Mouse (Mus musculus): ENCODE results near the gene Tmie. TPM values are rescaled to one million over a fixed set of nuclear protein-coding genes. Genes with fewer than 3 reads are reported as not detected.

Tmie gene
- polyA plus RNA-seq, 1 experiment from 2014 or later: 2.4 TPM

GRCm38 (mm10) chr9:110877888-110878287, 2.0 kb downstream of the Tmie start:
- no peak overlapping the region for H3K27ac ChIP-seq
- no peak overlapping the region for H3K9ac ChIP-seq
- H3K4me1 ChIP-seq (replicated peaks; ENCODE audit: control insufficient read depth, insufficient read depth, low read length): peaks cover 29% of the 10 kb centered on the region
- no peak overlapping the region for H3K4me3 ChIP-seq (replicated peaks; ENCODE audit: low read length)
- peaks cover 33% of the 10 kb centered on the region for H3K27me3 ChIP-seq (ENCODE audit: control insufficient read depth, insufficient read depth, low read length)
- no peak for ATAC-seq (ENCODE audit: low FRiP score)
- WGBS: 84% methylated on average over 5 of the region's 5 CpGs
- H3K4me2 ChIP-seq (replicated peaks): no peak overlapping the region
- H3K9me3 ChIP-seq (ENCODE audit: control insufficient read depth, low read length): no peaks in the 10 kb centered on the region
- H3K36me3 ChIP-seq (replicated peaks; ENCODE audit: control insufficient read depth, insufficient read depth): no peaks in the 10 kb centered on the region
- no peak for DNase-seq (ENCODE audit: low spot score)

- H3K27me3 ChIP-seq (ENCODE audit: control insufficient read depth, insufficient read depth, low read length): peaks cover 33% of the 10 kb centered on the region
- ATAC-seq (ENCODE audit: low FRiP score): no peak
- H3K9ac ChIP-seq: no peak overlapping the region
- no peaks in the 10 kb centered on the region for H3K9me3 ChIP-seq (ENCODE audit: control insufficient read depth, low read length)
- DNase-seq (ENCODE audit: low spot score): no peak
- H3K4me3 ChIP-seq (replicated peaks; ENCODE audit: low read length): no peak overlapping the region
- WGBS: 100% methylated on average over 1 of the region's 1 CpGs
- H3K36me3 ChIP-seq (replicated peaks; ENCODE audit: control insufficient read depth, insufficient read depth): no peaks in the 10 kb centered on the region
- H3K27ac ChIP-seq: no peak overlapping the region
- H3K4me1 ChIP-seq (replicated peaks; ENCODE audit: control insufficient read depth, insufficient read depth, low read length): peaks cover 29% of the 10 kb centered on the region
- no peak overlapping the region for H3K4me2 ChIP-seq (replicated peaks)
Measured at GRCm38 (mm10) chr9:110877353-110877752, 2.6 kb downstream of the Tmie start.

GRCm38 (mm10) chr9:110875288-110875695, 4.6 kb downstream of the Tmie start:
- H3K9me3 ChIP-seq (ENCODE audit: control insufficient read depth, low read length): no peaks in the 10 kb centered on the region
- H3K27me3 ChIP-seq (ENCODE audit: control insufficient read depth, insufficient read depth, low read length): peaks cover 18% of the 10 kb centered on the region
- peaks cover 24% of the 10 kb centered on the region for H3K4me1 ChIP-seq (replicated peaks; ENCODE audit: control insufficient read depth, insufficient read depth, low read length)
- no peak overlapping the region for H3K4me3 ChIP-seq (replicated peaks; ENCODE audit: low read length)
- 0 out of 2 replicates have a peak overlapping the region, but pooled peaks have one; percentile 61 for H3K27ac ChIP-seq
- H3K4me2 ChIP-seq (replicated peaks): no peak overlapping the region
- DNase-seq (ENCODE audit: low spot score) (no peak), ATAC-seq (ENCODE audit: low FRiP score) (peak; percentile 28; the same call in 1 of the 2 replicates)
- WGBS: 29% methylated on average over 2 of the region's 6 CpGs
- no peak overlapping the region for H3K9ac ChIP-seq
- no peaks in the 10 kb centered on the region for H3K36me3 ChIP-seq (replicated peaks; ENCODE audit: control insufficient read depth, insufficient read depth)

GRCm38 (mm10) chr9:110874660-110875191, 5.2 kb downstream of the Tmie start:
- H3K27me3 ChIP-seq (ENCODE audit: control insufficient read depth, insufficient read depth, low read length): peaks cover 12% of the 10 kb centered on the region

GRCm38 (mm10) chr9:110873681-110874659, 5.9 kb downstream of the Tmie start:
- ATAC-seq (ENCODE audit: low FRiP score) (peak; percentile 69), DNase-seq (ENCODE audit: low spot score) (peak; percentile 76)
- peak overlapping the region; percentile 31 for H3K4me3 ChIP-seq (replicated peaks; ENCODE audit: low read length)
- peak overlapping the region; percentile 58 for H3K4me2 ChIP-seq (replicated peaks)
- H3K27ac ChIP-seq: peak overlapping the region; percentile 61
- peaks cover 4% of the 10 kb centered on the region for H3K27me3 ChIP-seq (ENCODE audit: control insufficient read depth, insufficient read depth, low read length)
- H3K9ac ChIP-seq: peak overlapping the region; percentile 55
- 5% methylated on average over 39 of the region's 40 CpGs for WGBS
- H3K9me3 ChIP-seq (ENCODE audit: control insufficient read depth, low read length): no peaks in the 10 kb centered on the region
- H3K36me3 ChIP-seq (replicated peaks; ENCODE audit: control insufficient read depth, insufficient read depth): no peaks in the 10 kb centered on the region
- H3K4me1 ChIP-seq (replicated peaks; ENCODE audit: control insufficient read depth, insufficient read depth, low read length): peaks cover 17% of the 10 kb centered on the region

More at GRCm38 (mm10) chr9:110874660-110875191, 5.2 kb downstream of the Tmie start:
- Histone ChIP-seq H3K4me2 (replicated peaks) (peak overlapping the region; percentile 58), H3K4me1 (replicated peaks; ENCODE audit: control insufficient read depth, insufficient read depth, low read length) (peaks cover 18% of the 10 kb centered on the region), H3K36me3 (replicated peaks; ENCODE audit: control insufficient read depth, insufficient read depth) (no peaks in the 10 kb centered on the region), H3K9me3 (ENCODE audit: control insufficient read depth, low read length) (no peaks in the 10 kb centered on the region), H3K4me3 (replicated peaks; ENCODE audit: low read length) (no peak overlapping the region), H3K27ac (peak overlapping the region; percentile 61), H3K9ac (no peak overlapping the region)
- ATAC-seq (ENCODE audit: low FRiP score) (peak; percentile 53; the same call in 1 of the 2 replicates), DNase-seq (ENCODE audit: low spot score) (peak; percentile 44)
- 6% methylated on average over 3 of the region's 3 CpGs for WGBS

GRCm38 (mm10) chr9:110871030-110871429, 8.9 kb downstream of the Tmie start:
- Histone ChIP-seq H3K9me3 (ENCODE audit: control insufficient read depth, low read length) (no peaks in the 10 kb centered on the region), H3K4me3 (replicated peaks; ENCODE audit: low read length) (no peak overlapping the region), H3K4me1 (replicated peaks; ENCODE audit: control insufficient read depth, insufficient read depth, low read length) (peaks cover 17% of the 10 kb centered on the region), H3K4me2 (replicated peaks) (no peak overlapping the region), H3K27ac (no peak overlapping the region), H3K27me3 (ENCODE audit: control insufficient read depth, insufficient read depth, low read length) (no peaks in the 10 kb centered on the region; the same call in 1 of the 2 replicates), H3K9ac (no peak overlapping the region), H3K36me3 (replicated peaks; ENCODE audit: control insufficient read depth, insufficient read depth) (no peaks in the 10 kb centered on the region)
- 16% methylated on average over 7 of the region's 7 CpGs for WGBS
- DNase-seq (ENCODE audit: low spot score) (peak; percentile 67), ATAC-seq (ENCODE audit: low FRiP score) (no peak)

GRCm38 (mm10) chr9:110858967-110859596, 20.8 kb downstream of the Tmie start:
- WGBS: 82% methylated on average over 5 of the region's 5 CpGs
- Histone ChIP-seq H3K27ac (no peak overlapping the region), H3K9me3 (ENCODE audit: control insufficient read depth, low read length) (no peaks in the 10 kb centered on the region), H3K4me3 (replicated peaks; ENCODE audit: low read length) (no peak overlapping the region), H3K36me3 (replicated peaks; ENCODE audit: control insufficient read depth, insufficient read depth) (no peaks in the 10 kb centered on the region), H3K27me3 (ENCODE audit: control insufficient read depth, insufficient read depth, low read length) (peaks cover 11% of the 10 kb centered on the region; the same call in 1 of the 2 replicates), H3K4me1 (replicated peaks; ENCODE audit: control insufficient read depth, insufficient read depth, low read length) (peaks cover 7% of the 10 kb centered on the region; the same call in 1 of the 2 replicates), H3K9ac (no peak overlapping the region), H3K4me2 (replicated peaks) (no peak overlapping the region)
- ATAC-seq (ENCODE audit: low FRiP score) (no peak), DNase-seq (ENCODE audit: low spot score) (no peak)

- no peak overlapping the region for H3K4me3 ChIP-seq (replicated peaks; ENCODE audit: low read length)
- H3K9me3 ChIP-seq (ENCODE audit: control insufficient read depth, low read length): no peaks in the 10 kb centered on the region
- no peak overlapping the region for H3K9ac ChIP-seq
- H3K4me2 ChIP-seq (replicated peaks): no peak overlapping the region
- peaks cover 7% of the 10 kb centered on the region; the same call in 1 of the 2 replicates for H3K4me1 ChIP-seq (replicated peaks; ENCODE audit: control insufficient read depth, insufficient read depth, low read length)
- H3K27me3 ChIP-seq (ENCODE audit: control insufficient read depth, insufficient read depth, low read length): peaks cover 11% of the 10 kb centered on the region; the same call in 1 of the 2 replicates
- 67% methylated on average over 5 of the region's 5 CpGs for WGBS
- ATAC-seq (ENCODE audit: low FRiP score): no peak
- DNase-seq (ENCODE audit: low spot score): no peak
- H3K36me3 ChIP-seq (replicated peaks; ENCODE audit: control insufficient read depth, insufficient read depth): no peaks in the 10 kb centered on the region
- no peak overlapping the region for H3K27ac ChIP-seq
Measured at GRCm38 (mm10) chr9:110858523-110858922, 21.4 kb downstream of the Tmie start.

Measured in hindbrain, embryonic 14.5 days (tissue).